Mouse (Mus musculus): ENCODE results near the gene Mrpl45. TPM values are rescaled to one million over a fixed set of nuclear protein-coding genes. Genes with fewer than 3 reads are reported as not detected.

Mrpl45 gene
- polyA plus RNA-seq, 1 experiment from 2014 or later, result 51.2 TPM

DNA sequence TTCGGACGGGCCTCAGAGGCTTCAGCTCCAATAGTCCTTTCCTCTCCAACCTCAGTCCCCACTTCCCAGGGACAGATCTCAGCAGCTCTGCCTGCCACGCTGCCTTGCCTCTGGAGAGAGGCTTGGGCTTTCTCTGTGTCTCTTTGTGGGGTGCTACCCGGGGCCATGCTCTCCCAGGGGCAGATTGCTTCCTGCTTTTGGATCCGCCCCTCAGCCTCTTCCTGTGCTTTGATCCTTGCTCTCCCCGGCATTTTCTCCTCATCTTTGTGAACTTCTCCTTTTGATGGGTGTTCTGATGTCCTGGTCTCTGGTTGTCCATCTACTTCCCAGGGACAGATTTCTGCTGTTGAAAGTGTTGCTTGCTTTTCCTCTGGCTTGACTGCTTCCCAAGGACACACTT lies 20.7 kb downstream of the Mrpl45 start:
- H3K9me3 ChIP-seq, result no peaks in the 10 kb centered on the region
- no peak overlapping the region for H3K4me2 ChIP-seq
- no peak overlapping the region for H3K4me3 ChIP-seq (replicated peaks)
- ATAC-seq (ENCODE audit: insufficient number of reproducible peaks, insufficient read depth, low FRiP score, low TSS enrichment, low read depth), result no peak
- WGBS, result 38% methylated on average over 6 of the region's 6 CpGs
- no peak overlapping the region for H3K27ac ChIP-seq
- no peaks in the 10 kb centered on the region for H3K36me3 ChIP-seq
- peaks cover 23% of the 10 kb centered on the region for H3K27me3 ChIP-seq
- no peak overlapping the region for H3K9ac ChIP-seq (replicated peaks)
- H3K4me1 ChIP-seq (replicated peaks), result peaks cover 24% of the 10 kb centered on the region

DNA sequence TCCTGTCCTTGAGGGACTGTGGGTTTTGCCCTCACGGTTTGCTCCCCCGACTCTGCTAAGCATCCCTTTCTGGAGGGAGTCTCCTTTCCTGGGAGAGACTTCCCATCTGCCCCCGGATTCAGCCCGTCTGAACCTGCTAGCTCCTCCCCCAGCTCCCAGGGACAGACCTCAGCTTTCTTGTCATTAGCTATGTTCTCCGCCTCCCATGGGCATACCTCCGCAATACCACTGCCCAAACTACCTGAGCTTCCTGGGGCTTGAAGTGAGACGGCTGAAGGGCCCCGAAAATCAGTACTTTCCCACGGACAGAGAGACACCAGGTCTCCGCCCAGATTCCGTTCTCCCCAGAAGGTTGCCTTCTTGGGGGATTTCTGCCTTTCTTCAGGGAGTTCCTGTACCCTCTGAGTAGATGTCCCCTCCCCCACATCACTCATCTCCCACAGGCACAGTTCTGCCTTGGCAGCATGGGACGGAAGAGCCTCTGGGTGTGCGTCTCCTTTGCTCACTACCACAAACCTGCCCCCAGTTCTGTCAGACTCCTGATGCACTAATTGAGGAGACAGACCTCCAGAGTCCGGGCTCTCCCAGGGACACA lies 21.3 kb downstream of the Mrpl45 start:
- H3K27me3 ChIP-seq, result peaks cover 23% of the 10 kb centered on the region
- H3K4me2 ChIP-seq, result no peak overlapping the region
- no peaks in the 10 kb centered on the region for H3K9me3 ChIP-seq
- 64% methylated on average over 14 of the region's 14 CpGs for WGBS
- no peak overlapping the region for H3K9ac ChIP-seq (replicated peaks)
- no peak overlapping the region for H3K27ac ChIP-seq
- H3K36me3 ChIP-seq, result no peaks in the 10 kb centered on the region
- no peak overlapping the region for H3K4me3 ChIP-seq (replicated peaks)
- no peak for ATAC-seq (ENCODE audit: insufficient number of reproducible peaks, insufficient read depth, low FRiP score, low TSS enrichment, low read depth)
- peaks cover 21% of the 10 kb centered on the region for H3K4me1 ChIP-seq (replicated peaks)

DNA sequence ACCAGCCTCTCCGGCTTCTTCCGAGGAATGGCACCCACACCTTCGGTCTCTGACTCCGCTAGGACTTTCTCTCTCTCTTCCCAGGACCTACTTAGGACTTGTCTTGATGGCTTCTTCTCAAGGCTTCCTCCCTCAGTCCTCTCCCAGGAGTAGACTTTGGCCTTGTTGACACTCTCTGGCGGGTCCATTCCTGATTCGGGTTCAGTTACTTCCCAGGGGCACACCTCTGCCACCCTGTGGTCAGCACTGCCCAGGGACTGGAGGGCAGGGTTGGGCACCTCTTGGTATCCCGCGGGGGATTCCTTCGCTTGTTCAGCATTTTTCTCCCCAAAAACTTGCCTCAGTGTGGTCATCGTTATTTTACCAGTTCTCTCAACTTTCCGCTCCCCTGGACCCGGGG lies 21.8 kb downstream of the Mrpl45 start:
- Histone ChIP-seq H3K27ac (no peak overlapping the region), H3K4me3 (replicated peaks) (no peak overlapping the region), H3K4me2 (no peak overlapping the region), H3K4me1 (replicated peaks) (peaks cover 18% of the 10 kb centered on the region), H3K36me3 (no peaks in the 10 kb centered on the region), H3K9me3 (no peaks in the 10 kb centered on the region), H3K27me3 (peaks cover 23% of the 10 kb centered on the region), H3K9ac (replicated peaks) (no peak overlapping the region)
- 87% methylated on average over 12 of the region's 12 CpGs for WGBS
- ATAC-seq (ENCODE audit: insufficient number of reproducible peaks, insufficient read depth, low FRiP score, low TSS enrichment, low read depth), result no peak

DNA sequence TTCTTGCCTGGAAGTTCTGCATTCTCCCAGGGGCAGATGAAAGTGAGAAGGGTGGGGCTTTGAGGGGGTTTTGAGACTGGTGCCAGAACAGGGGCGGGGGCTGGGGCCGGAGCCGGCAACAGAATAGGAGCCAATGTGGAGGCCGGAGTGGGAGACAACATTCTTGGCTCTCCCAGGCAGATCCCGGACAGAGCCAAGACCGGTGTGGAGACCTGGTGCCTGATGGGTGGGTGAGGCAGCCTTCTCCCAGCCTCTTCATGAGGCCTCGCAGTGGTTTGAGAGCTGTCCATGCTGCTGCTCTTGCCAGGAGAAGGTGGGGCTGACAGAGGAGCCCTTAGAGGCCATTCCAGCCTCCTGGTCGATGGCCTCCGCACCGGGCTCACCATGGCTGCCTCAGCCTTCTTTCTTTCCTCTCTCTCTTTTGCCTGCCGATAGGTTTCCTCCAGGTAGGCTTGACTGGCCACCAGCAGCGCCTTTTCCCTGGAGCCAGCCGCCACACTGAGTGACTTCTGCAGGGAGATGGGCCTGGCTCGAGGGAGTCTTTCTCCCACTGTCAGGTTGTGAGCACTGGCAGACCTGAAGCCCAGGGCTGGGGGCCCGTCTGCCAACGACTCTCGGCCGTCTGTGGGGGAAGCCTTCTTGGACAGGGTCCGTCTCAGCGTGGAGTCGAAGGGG lies 22.9 kb downstream of the Mrpl45 start:
- no peak overlapping the region for H3K9ac ChIP-seq (replicated peaks)
- peak overlapping the region; percentile 26; the same call in 1 of the 2 replicates for H3K4me2 ChIP-seq
- 42% methylated on average over 21 of the region's 21 CpGs for WGBS
- peak; percentile 15; the same call in 1 of the 2 replicates for ATAC-seq (ENCODE audit: insufficient number of reproducible peaks, insufficient read depth, low FRiP score, low TSS enrichment, low read depth)
- no peak overlapping the region for H3K27ac ChIP-seq
- peaks cover 23% of the 10 kb centered on the region for H3K4me1 ChIP-seq (replicated peaks)
- H3K9me3 ChIP-seq, result no peaks in the 10 kb centered on the region
- H3K36me3 ChIP-seq, result no peaks in the 10 kb centered on the region
- H3K27me3 ChIP-seq, result peaks cover 25% of the 10 kb centered on the region
- H3K4me3 ChIP-seq (replicated peaks), result no peak overlapping the region

DNA sequence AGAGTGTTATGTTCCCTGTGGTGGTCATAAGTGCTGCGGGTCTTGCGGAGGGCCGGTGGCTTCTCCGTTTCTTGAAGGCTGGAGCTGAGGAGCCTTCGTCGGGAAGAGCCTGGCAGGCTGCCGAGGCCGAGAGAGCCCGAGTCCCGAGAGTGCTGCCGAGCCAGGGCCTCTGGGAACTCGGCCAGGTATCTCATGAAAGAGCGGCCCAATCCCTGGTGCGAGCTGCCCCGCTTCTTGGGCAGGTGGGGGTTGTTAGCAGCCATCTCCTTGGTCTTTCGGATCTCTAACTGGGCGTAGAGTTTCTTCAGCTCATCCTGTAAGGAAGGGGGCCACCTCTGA lies 23.4 kb downstream of the Mrpl45 start:
- no peak overlapping the region for H3K9ac ChIP-seq (replicated peaks)
- ATAC-seq (ENCODE audit: insufficient number of reproducible peaks, insufficient read depth, low FRiP score, low TSS enrichment, low read depth), result no peak
- peaks cover 29% of the 10 kb centered on the region for H3K4me1 ChIP-seq (replicated peaks)
- 41% methylated on average over 17 of the region's 17 CpGs for whole genome bisulfite sequencing
- H3K4me3 ChIP-seq (replicated peaks), result no peak overlapping the region
- peaks cover 30% of the 10 kb centered on the region for H3K27me3 ChIP-seq
- no peak overlapping the region for H3K27ac ChIP-seq
- H3K36me3 ChIP-seq, result no peaks in the 10 kb centered on the region
- peak overlapping the region; percentile 26 for H3K4me2 ChIP-seq
- no peaks in the 10 kb centered on the region for H3K9me3 ChIP-seq

DNA sequence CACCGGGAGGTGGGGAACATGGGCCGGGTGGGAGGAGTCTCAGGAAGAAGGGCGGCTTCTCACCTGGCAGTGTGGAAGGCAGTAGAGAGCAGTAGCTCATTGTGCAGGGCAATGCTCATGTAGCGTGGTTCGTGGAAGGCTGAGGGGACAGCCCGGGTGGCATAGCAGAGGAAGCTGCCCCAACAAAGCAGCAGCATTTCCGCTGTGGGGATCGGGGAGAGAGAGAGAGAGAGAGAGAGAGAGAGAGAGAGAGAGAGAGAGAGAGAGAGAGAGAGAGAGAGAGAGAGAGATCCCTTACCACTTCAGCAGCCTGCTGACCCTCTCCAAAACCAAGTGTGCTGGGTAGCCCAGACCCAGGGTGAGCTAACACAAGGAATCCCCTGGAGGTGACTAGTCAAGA lies 27.7 kb downstream of the Mrpl45 start:
- Histone ChIP-seq H3K9ac (replicated peaks) (no peak overlapping the region), H3K9me3 (no peaks in the 10 kb centered on the region), H3K4me3 (replicated peaks) (no peak overlapping the region), H3K36me3 (no peaks in the 10 kb centered on the region), H3K4me2 (no peak overlapping the region), H3K4me1 (replicated peaks) (peaks cover 21% of the 10 kb centered on the region), H3K27ac (no peak overlapping the region), H3K27me3 (peaks cover 21% of the 10 kb centered on the region)
- 38% methylated on average over 8 of the region's 8 CpGs for WGBS
- no peak for ATAC-seq (ENCODE audit: insufficient number of reproducible peaks, insufficient read depth, low FRiP score, low TSS enrichment, low read depth)

DNA sequence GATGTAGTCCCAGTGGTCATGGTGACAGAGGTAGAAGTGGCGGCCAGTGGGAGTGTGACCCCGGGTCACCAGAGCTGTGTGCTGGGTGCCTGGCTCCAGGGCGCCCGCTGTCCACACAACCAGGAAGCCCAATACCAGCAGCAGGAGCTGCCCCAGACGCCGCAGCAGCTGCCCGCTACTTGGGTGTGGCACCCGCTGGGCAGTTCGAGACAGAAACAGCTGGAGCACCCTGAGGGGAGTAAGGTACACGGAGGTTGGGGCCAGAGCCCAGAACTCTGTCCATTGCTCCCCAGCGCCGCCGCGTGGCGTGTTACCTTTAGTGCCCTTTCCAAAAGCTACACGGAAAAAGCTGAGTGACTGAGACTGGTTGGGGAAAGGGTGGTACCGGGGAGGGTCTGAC lies 28.1 kb downstream of the Mrpl45 start:
- H3K9ac ChIP-seq (replicated peaks), result no peak overlapping the region; the same call in 1 of the 2 replicates
- 0 out of 2 replicates have a peak, but pooled peaks have one; percentile 6 for ATAC-seq (ENCODE audit: insufficient number of reproducible peaks, insufficient read depth, low FRiP score, low TSS enrichment, low read depth)
- 32% methylated on average over 17 of the region's 17 CpGs for WGBS

DNA sequence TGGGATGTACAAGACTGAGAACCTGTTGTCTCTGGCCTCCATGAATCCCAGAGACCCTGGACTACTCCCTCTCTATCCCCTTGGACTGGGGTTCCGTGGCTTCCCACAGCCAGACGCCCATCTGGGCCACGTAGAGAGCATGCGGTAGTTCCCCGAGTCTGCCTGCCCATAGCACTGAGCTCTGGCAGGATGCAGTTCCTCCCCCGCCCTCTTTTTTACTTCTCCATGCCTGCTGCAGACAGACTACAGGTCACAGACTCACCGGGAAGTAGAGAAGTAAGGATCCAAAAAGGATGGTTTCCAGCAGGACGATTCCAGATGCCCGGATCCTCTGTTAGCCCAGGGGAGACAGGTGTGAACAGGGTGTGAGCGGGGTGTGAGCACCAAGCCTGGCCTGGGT lies 29.9 kb downstream of the Mrpl45 start:
- no peak for ATAC-seq (ENCODE audit: insufficient number of reproducible peaks, insufficient read depth, low FRiP score, low TSS enrichment, low read depth)
- WGBS, result 68% methylated on average over 10 of the region's 10 CpGs
- H3K4me3 ChIP-seq (replicated peaks), result no peak overlapping the region
- H3K4me2 ChIP-seq, result no peak overlapping the region
- no peak overlapping the region for H3K27ac ChIP-seq
- no peaks in the 10 kb centered on the region for H3K9me3 ChIP-seq
- H3K36me3 ChIP-seq, result no peaks in the 10 kb centered on the region
- H3K4me1 ChIP-seq (replicated peaks), result peaks cover 22% of the 10 kb centered on the region
- 0 out of 2 replicates have a peak, but pooled peaks cover 7% of the 10 kb centered on the region for H3K27me3 ChIP-seq
- no peak overlapping the region for H3K9ac ChIP-seq (replicated peaks)

More for the DNA sequence above, 28.1 kb downstream of the Mrpl45 start:
- H3K4me2 ChIP-seq, result peak overlapping the region; percentile 30
- no peak overlapping the region for H3K27ac ChIP-seq
- H3K36me3 ChIP-seq, result no peaks in the 10 kb centered on the region
- no peak overlapping the region for H3K4me3 ChIP-seq (replicated peaks)
- H3K27me3 ChIP-seq, result peaks cover 16% of the 10 kb centered on the region
- H3K4me1 ChIP-seq (replicated peaks), result peaks cover 16% of the 10 kb centered on the region
- no peaks in the 10 kb centered on the region for H3K9me3 ChIP-seq

DNA sequence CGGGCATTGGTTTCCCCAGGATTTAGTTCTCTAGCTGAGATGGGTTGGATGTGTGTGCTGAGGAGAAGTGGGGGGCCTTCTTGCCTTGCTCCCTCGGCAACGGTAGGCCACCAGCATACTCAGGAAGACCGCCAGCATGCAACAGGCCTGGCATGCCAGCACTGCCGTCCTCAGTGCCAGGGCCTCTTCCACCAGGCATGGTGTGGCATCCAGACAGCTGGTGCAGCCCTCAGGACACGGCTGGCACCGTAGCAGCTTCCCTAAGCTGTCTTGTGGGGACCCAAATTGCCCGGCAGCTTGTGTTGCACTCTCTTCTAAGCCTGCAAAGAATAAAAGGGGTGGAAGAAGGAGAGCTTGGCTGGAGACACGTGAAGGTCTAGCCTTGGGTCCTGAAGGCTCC lies 30.9 kb downstream of the Mrpl45 start:
- Histone ChIP-seq H3K9me3 (no peaks in the 10 kb centered on the region), H3K9ac (replicated peaks) (no peak overlapping the region), H3K4me1 (replicated peaks) (peaks cover 24% of the 10 kb centered on the region), H3K4me3 (replicated peaks) (no peak overlapping the region), H3K4me2 (no peak overlapping the region), H3K36me3 (no peaks in the 10 kb centered on the region), H3K27ac (no peak overlapping the region), H3K27me3 (0 out of 2 replicates have a peak, but pooled peaks cover 7% of the 10 kb centered on the region)
- WGBS, result 78% methylated on average over 9 of the region's 9 CpGs
- ATAC-seq (ENCODE audit: insufficient number of reproducible peaks, insufficient read depth, low FRiP score, low TSS enrichment, low read depth), result no peak

DNA sequence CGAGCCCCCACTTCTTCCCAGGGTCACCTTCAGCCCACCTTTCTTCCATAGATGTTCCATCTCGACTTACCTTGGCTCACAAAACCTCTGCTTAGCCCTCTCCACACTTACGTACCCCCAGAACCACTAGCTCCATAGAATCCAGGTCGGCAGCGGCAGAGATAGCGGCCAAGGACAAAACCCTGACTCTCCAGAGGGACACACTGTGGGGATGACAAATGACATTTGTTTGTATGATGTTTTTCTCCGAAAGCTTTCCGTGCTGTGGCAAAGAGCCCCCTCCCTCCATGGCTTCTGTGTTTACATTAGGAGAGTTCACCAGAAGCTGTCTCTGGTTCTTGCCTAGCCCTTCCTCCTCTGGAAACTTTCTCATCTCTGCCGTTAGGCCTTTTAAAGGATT lies 31.8 kb downstream of the Mrpl45 start:
- no peak for ATAC-seq (ENCODE audit: insufficient number of reproducible peaks, insufficient read depth, low FRiP score, low TSS enrichment, low read depth)
- WGBS, result 84% methylated on average over 9 of the region's 9 CpGs

DNA sequence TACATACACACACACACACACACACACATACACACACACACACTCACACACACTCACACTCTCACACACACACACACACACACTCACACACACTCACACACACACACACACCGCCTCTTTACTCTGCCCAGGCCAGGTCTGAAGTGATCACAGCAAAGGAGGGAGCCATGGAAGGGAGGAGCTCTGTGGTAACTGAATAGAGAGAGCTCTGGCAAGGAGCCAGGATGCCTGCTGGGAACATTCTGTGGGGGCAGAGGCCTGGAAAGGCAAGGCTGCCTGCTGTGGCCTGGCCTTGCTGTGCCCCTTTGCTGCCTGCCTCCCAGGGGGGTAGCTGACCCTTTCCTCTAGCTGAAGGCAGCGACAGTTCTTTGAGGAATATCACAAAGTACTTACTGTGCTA lies 34.5 kb downstream of the Mrpl45 start:
- peak overlapping the region; percentile 56 for H3K27ac ChIP-seq
- no peak for ATAC-seq (ENCODE audit: insufficient number of reproducible peaks, insufficient read depth, low FRiP score, low TSS enrichment, low read depth)
- H3K4me3 ChIP-seq (replicated peaks), result no peak overlapping the region

More for the DNA sequence above, 31.8 kb downstream of the Mrpl45 start:
- Histone ChIP-seq H3K36me3 (no peaks in the 10 kb centered on the region), H3K4me1 (replicated peaks) (peaks cover 24% of the 10 kb centered on the region), H3K4me3 (replicated peaks) (no peak overlapping the region), H3K27me3 (0 out of 2 replicates have a peak, but pooled peaks cover 7% of the 10 kb centered on the region), H3K9me3 (no peaks in the 10 kb centered on the region), H3K9ac (replicated peaks) (no peak overlapping the region), H3K27ac (no peak overlapping the region), H3K4me2 (no peak overlapping the region)

More for the DNA sequence above, 34.5 kb downstream of the Mrpl45 start:
- H3K36me3 ChIP-seq, result no peaks in the 10 kb centered on the region
- no peak overlapping the region for H3K9ac ChIP-seq (replicated peaks)
- H3K27me3 ChIP-seq, result no peaks in the 10 kb centered on the region
- no peak overlapping the region for H3K4me2 ChIP-seq
- no peaks in the 10 kb centered on the region for H3K9me3 ChIP-seq
- 19% methylated on average over 2 of the region's 2 CpGs for WGBS
- peaks cover 12% of the 10 kb centered on the region for H3K4me1 ChIP-seq (replicated peaks)
